Mouse (Mus musculus) lung, postnatal 0 days (tissue): ENCODE measurements around the gene Car15. TPM values are rescaled to one million over a fixed set of nuclear protein-coding genes. Genes with fewer than 3 reads are reported as not detected.

Source experiments
- ATAC-seq: fragments of 200-750 bp; cut with Nextera tagmentation; 2 replicates; pipeline ENCODE4 v1.8.0; 2017; ENCODE audit warnings: moderate library complexity
- DNase-seq: peaks from one replicate; pipeline ENCODE4 v3.0.0-alpha.2; 2016; ENCODE audit warnings: low spot score
- H3K27ac ChIP-seq: fragments of 300-500 bp; sonication (generic); 2 replicates; pipeline ENCODE4 v1.5.1; 2014; ENCODE audit warnings: antibody characterized with exemption, mild to moderate bottlenecking, low read length, mixed read lengths
- H3K27me3 ChIP-seq: fragments of 300-500 bp; sonication (generic); replicated peaks from 2 replicates; pipeline ENCODE4 v1.6.1; 2014; ENCODE audit warnings: low read length, mixed read lengths; ENCODE audit not compliant: insufficient read depth
- H3K36me3 ChIP-seq: fragments of 300-500 bp; sonication (generic); 2 replicates; pipeline ENCODE4 v1.6.1; 2014; ENCODE audit warnings: low read length, mixed read lengths; ENCODE audit not compliant: insufficient read depth
- H3K4me1 ChIP-seq: fragments of 300-500 bp; sonication (generic); 2 replicates; pipeline ENCODE4 v1.6.1; 2014; ENCODE audit warnings: antibody characterized with exemption, low read depth, low read length, mixed read lengths; ENCODE audit not compliant: insufficient read depth
- H3K4me2 ChIP-seq: fragments of 300-500 bp; sonication (generic); replicated peaks from 2 replicates; pipeline ENCODE4 v1.6.1; 2014; ENCODE audit warnings: low read depth, mild to moderate bottlenecking, low read length, moderate library complexity, mixed read lengths
- H3K4me3 ChIP-seq: fragments of 300-500 bp; sonication (generic); 2 replicates; pipeline ENCODE4 v1.5.1; 2014; ENCODE audit warnings: low read depth, low read length
- H3K9ac ChIP-seq: fragments of 300-500 bp; sonication (generic); replicated peaks from 2 replicates; pipeline ENCODE4 v1.6.1; 2014; ENCODE audit warnings: low read depth, mild to moderate bottlenecking
- H3K9me3 ChIP-seq: fragments of 300-500 bp; sonication (generic); 2 replicates; pipeline ENCODE4 v1.6.1; 2016; ENCODE audit warnings: low read length, mixed read lengths
- CTCF ChIP-seq: IDR thresholded peaks from 2 replicates; pipeline ENCODE4 v1.5.1; 2016; ENCODE audit warnings: antibody characterized with exemption, mild to moderate bottlenecking
- EP300 ChIP-seq: IDR thresholded peaks from 2 replicates; pipeline ENCODE4 v1.6.1; 2016; ENCODE audit warnings: antibody characterized with exemption, mild to moderate bottlenecking, control low read depth
- WGBS: fragments of 180-500 bp; shearing (Covaris S2); extraction: QIAGEN DNeasy Blood & Tissue Kit; methylation state at CpG from one replicate; pipeline ENCODE4 v1.1.7; 2014; 5-methylcytosine and 5-hydroxymethylcytosine counted together
- polyA plus RNA-seq: library from polyadenylated mRNA; unstranded; fragments of >200 nt; fragmentation: Nextera tagmentation; extraction: Ambion mirVana; gene quantifications from 2 replicates; pipeline ENCODE4 v1.2.1, GENCODE M21; 2015

Car15 gene
- polyA plus RNA-seq, 1 experiment from 2014 or later = 1.8 TPM

- no peaks in the 10 kb centered on the region for H3K36me3 ChIP-seq
- no peak overlapping the region for H3K4me2 ChIP-seq
- WGBS = 38% methylated on average over 13 of the region's 13 CpGs
- ATAC-seq (no peak), DNase-seq (no peak)
- no peak overlapping the region for H3K9ac ChIP-seq
- H3K4me3 ChIP-seq = no peak overlapping the region
- H3K9me3 ChIP-seq = no peaks in the 10 kb centered on the region
- peaks cover 49% of the 10 kb centered on the region for H3K27me3 ChIP-seq
- TF ChIP-seq CTCF = no peak
- TF ChIP-seq EP300 = no peak
- peaks cover 5% of the 10 kb centered on the region; the same call in 1 of the 2 replicates for H3K4me1 ChIP-seq
- no peak overlapping the region for H3K27ac ChIP-seq
Observed at GRCm38 (mm10) chr16:17835481-17835880, 2.7 kb downstream of the Car15 start.

- no peak overlapping the region for H3K27ac ChIP-seq
- H3K4me2 ChIP-seq = no peak overlapping the region
- H3K27me3 ChIP-seq = peaks cover 49% of the 10 kb centered on the region
- no peak for TF ChIP-seq EP300
- TF ChIP-seq CTCF = no peak
- 52% methylated on average over 7 of the region's 7 CpGs for whole genome bisulfite sequencing
- H3K36me3 ChIP-seq = no peaks in the 10 kb centered on the region
- DNase-seq (no peak), ATAC-seq (no peak)
- H3K4me3 ChIP-seq = no peak overlapping the region
- H3K4me1 ChIP-seq = peaks cover 5% of the 10 kb centered on the region; the same call in 1 of the 2 replicates
- H3K9ac ChIP-seq = no peak overlapping the region
- H3K9me3 ChIP-seq = no peaks in the 10 kb centered on the region
Observed at GRCm38 (mm10) chr16:17834543-17834942, 3.6 kb downstream of the Car15 start.

- Histone ChIP-seq H3K27me3 (peaks cover 49% of the 10 kb centered on the region), H3K4me1 (peaks cover 5% of the 10 kb centered on the region; the same call in 1 of the 2 replicates), H3K4me2 (peak overlapping the region; percentile 97), H3K27ac (no peak overlapping the region), H3K9me3 (no peaks in the 10 kb centered on the region), H3K36me3 (no peaks in the 10 kb centered on the region), H3K9ac (no peak overlapping the region), H3K4me3 (peak overlapping the region; percentile 51)
- DNase-seq (no peak), ATAC-seq (0 out of 2 replicates have a peak, but pooled peaks have one; percentile 35)
- under 1% methylated on average over 52 of the region's 103 CpGs for WGBS
- TF ChIP-seq CTCF = no peak
- no peak for TF ChIP-seq EP300
Observed at GRCm38 (mm10) chr16:17833681-17834399, 4.3 kb downstream of the Car15 start.

GRCm38 (mm10) chr16:17833321-17833680 lies 4.9 kb downstream of the Car15 start:
- no peak for TF ChIP-seq EP300
- no peak for TF ChIP-seq CTCF
- Histone ChIP-seq H3K36me3 (no peaks in the 10 kb centered on the region), H3K4me2 (peak overlapping the region; percentile 97), H3K9ac (no peak overlapping the region), H3K4me3 (peak overlapping the region; percentile 51), H3K27me3 (peaks cover 49% of the 10 kb centered on the region), H3K27ac (no peak overlapping the region), H3K9me3 (no peaks in the 10 kb centered on the region), H3K4me1 (peaks cover 5% of the 10 kb centered on the region; the same call in 1 of the 2 replicates)
- DNase-seq (no peak), ATAC-seq (peak; percentile 33; the same call in 1 of the 2 replicates)
- WGBS = 0% methylated on average over 28 of the region's 37 CpGs

- H3K4me3 ChIP-seq = peak within 1 kb of the TSS; percentile 51
- H3K27ac ChIP-seq = no peak within 1 kb of the TSS
- no peaks in the 10 kb centered on the region for H3K36me3 ChIP-seq
- no peak within 1 kb of the TSS for H3K9ac ChIP-seq
- TF ChIP-seq CTCF (no peak), EP300 (no peak)
- DNase-seq = no peak
- peaks cover 49% of the 10 kb centered on the region for H3K27me3 ChIP-seq
- WGBS = 29% methylated on average over 7 of the region's 7 CpGs
- H3K9me3 ChIP-seq = no peaks in the 10 kb centered on the region
- peaks cover 5% of the 10 kb centered on the region; the same call in 1 of the 2 replicates for H3K4me1 ChIP-seq
- peak within 1 kb of the TSS; percentile 97 for H3K4me2 ChIP-seq
- ATAC-seq = no peak
Observed at GRCm38 (mm10) chr16:17832821-17833220, 5.3 kb downstream of the Car15 start, which contains the start of gene B830017H08Rik. B830017H08Rik (plus strand) TSS chr16:17833121.

- H3K27me3 ChIP-seq = peaks cover 49% of the 10 kb centered on the region
- peaks cover 5% of the 10 kb centered on the region; the same call in 1 of the 2 replicates for H3K4me1 ChIP-seq
- TF ChIP-seq EP300 (no peak), CTCF (peak; percentile 52)
- H3K9me3 ChIP-seq = no peaks in the 10 kb centered on the region
- DNase-seq = no peak
- H3K9ac ChIP-seq = no peak overlapping the region
- no peak for ATAC-seq
- no peak overlapping the region for H3K4me3 ChIP-seq
- no peaks in the 10 kb centered on the region for H3K36me3 ChIP-seq
- no peak overlapping the region for H3K27ac ChIP-seq
- whole genome bisulfite sequencing = 15% methylated on average over 11 of the region's 11 CpGs
- H3K4me2 ChIP-seq = no peak overlapping the region
Observed at GRCm38 (mm10) chr16:17831781-17832180, 6.4 kb downstream of the Car15 start.
